Mouse (Mus musculus) heart, adult 2 months (tissue): ENCODE measurements at regions not wholly inside any gene's neighbourhood (a gene's known extent, or its start where the extent isn't known, plus 50 kb on each side); places are given as distances from the start of the nearest gene placed in this dataset.

Source experiments
- CTCF ChIP-seq: fragments of 200-600 bp; IDR thresholded peaks from 2 replicates; pipeline ENCODE4 v1.8.1; 2022; ENCODE audit warnings: antibody characterized with exemption, mild to moderate bottlenecking, moderate library complexity
- POLR2A ChIP-seq: fragments of 200-500 bp; IDR thresholded peaks from 2 replicates; pipeline ENCODE4 v1.6.1; 2011; ENCODE audit warnings: mild to moderate bottlenecking, low read depth, low read length, control low read depth; ENCODE audit not compliant: insufficient read depth

- TF ChIP-seq CTCF (no peak), POLR2A (no peak)
Observed at GRCm38 (mm10) chr10:25111181-25111580, 183.9 kb upstream of the Arg1 start.
